Mouse (Mus musculus): ENCODE data around the gene Efs. TPM values are rescaled to one million over a fixed set of nuclear protein-coding genes. Genes with fewer than 3 reads are reported as not detected.
"Not testable (repeated sequence)": the region's sequence is repeated elsewhere in the genome, so short reads cannot be mapped to it uniquely, and the experiment has no call there.

Efs gene
- polyA plus RNA-seq, 1 experiment from 2014 or later: 36.0 TPM

DNA sequence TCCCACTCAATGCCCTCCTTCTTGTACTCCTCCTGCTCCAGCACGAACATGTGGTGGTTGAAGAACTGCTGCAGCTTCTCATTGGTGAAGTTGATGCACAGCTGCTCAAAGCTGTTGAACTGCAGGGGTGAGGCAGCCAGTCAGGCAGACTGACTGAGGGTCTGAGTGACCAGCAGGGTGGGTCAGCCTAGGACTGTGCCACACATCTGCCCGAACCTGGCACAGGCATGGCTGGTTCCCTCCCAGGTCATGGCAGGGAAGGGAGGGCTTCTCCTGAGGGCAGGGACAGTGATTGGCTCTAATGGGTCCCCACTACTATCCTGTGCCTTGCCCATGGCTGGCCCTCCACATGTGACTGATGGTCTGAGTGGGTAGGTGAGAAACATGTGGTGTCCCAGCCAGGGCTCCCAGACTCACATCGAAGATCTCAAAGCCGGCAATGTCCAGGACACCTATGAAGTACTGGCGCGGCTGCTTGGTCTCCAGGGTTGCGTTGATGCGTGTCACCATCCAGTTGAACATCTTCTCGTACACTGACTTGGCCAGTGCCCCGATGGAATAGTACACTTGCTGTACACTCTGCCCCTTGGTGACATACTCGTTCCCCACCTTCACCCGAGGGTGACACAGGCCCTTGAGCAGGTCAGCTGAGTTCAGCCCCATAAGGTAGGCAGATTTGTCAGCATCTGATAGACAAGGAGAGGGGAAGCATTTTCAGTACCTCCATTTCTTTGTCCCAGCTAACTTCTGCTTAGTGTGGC lies 34.1 kb upstream of the Efs start:
- not testable (repeated sequence) for H3K4me1 ChIP-seq; H3K9me3 ChIP-seq; H3K27ac ChIP-seq (replicated peaks); H3K36me3 ChIP-seq; H3K9ac ChIP-seq (replicated peaks); H3K4me3 ChIP-seq; ATAC-seq (ENCODE audit: low FRiP score, low read depth); H3K27me3 ChIP-seq; H3K4me2 ChIP-seq (replicated peaks)
- 96% methylated on average over 12 of the region's 12 CpGs for WGBS

DNA sequence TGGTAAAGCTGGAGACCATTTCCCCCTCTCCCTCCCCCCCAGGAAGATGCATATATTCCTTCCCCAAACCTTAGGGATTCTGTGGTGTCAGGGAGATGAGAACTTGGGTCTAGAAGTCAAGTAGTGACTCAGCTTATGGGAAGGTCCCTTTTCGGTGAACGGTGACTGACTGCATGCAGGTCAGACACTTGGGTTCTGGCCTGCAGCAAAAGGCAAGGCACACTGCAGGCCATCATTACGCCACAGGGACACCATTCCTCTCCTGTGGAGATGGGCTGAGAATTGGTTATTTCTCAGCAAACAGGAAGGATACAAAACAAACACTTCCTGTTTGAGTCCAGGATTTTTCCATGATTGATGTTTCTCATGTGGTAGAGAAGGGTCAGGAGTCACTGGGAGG lies 33.3 kb upstream of the Efs start:
- no peak overlapping the region for H3K4me3 ChIP-seq
- H3K9me3 ChIP-seq: no peaks in the 10 kb centered on the region
- no peak for ATAC-seq (ENCODE audit: low FRiP score, low read depth)
- no peaks in the 10 kb centered on the region for H3K27me3 ChIP-seq
- H3K9ac ChIP-seq (replicated peaks): no peak overlapping the region
- H3K4me2 ChIP-seq (replicated peaks): no peak overlapping the region
- no peaks in the 10 kb centered on the region for H3K4me1 ChIP-seq
- no peaks in the 10 kb centered on the region for H3K36me3 ChIP-seq
- WGBS: 96% methylated on average over 3 of the region's 3 CpGs
- H3K27ac ChIP-seq (replicated peaks): no peak overlapping the region

DNA sequence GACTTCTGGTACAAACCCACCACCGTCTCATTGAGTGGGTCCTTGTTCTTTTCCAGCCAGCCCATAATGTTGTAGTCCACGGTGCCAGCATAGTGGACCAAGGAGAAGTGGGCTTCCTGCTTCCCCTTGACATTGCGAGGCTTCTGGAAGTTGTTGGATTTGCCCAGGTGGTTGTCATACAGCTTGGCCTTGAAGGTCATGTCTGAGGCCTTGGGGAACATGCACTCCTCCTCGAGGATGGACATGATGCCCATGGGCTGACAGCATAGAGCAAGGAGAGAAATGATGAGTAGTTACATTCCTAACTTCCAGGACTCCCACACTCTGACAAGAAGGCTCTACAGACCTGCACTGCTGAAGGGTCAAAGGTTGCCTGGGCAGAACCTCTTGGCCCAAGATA lies 32.6 kb upstream of the Efs start:
- Histone ChIP-seq H3K4me2 (replicated peaks) (no peak overlapping the region), H3K4me1 (no peaks in the 10 kb centered on the region), H3K27ac (replicated peaks) (no peak overlapping the region), H3K36me3 (no peaks in the 10 kb centered on the region), H3K9ac (replicated peaks) (no peak overlapping the region), H3K4me3 (no peak overlapping the region), H3K27me3 (no peaks in the 10 kb centered on the region), H3K9me3 (no peaks in the 10 kb centered on the region)
- no peak for ATAC-seq (ENCODE audit: low FRiP score, low read depth)
- WGBS: 83% methylated on average over 4 of the region's 4 CpGs

DNA sequence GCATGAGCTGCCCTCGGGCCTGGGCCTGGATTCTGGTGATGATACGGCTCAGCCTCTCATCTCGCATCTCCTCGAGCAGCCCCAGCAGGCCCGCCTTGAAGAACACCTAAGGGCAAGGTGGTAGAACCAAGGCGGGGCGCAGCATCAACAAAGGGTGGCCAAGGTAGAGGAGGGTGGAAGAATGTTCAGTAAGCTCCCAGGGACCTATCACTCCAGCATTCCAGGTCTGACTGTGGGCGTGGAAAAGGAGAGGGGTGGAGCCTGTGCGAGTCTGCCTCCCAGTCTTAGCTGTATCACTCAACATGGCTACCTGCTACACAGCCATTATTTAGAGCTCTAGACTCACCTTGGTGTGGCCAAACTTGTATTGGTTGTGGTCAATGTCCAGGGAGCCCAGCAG lies 30.6 kb upstream of the Efs start:
- Histone ChIP-seq H3K9me3 (no peaks in the 10 kb centered on the region), H3K4me2 (replicated peaks) (no peak overlapping the region), H3K9ac (replicated peaks) (no peak overlapping the region), H3K27ac (replicated peaks) (no peak overlapping the region), H3K4me3 (no peak overlapping the region), H3K27me3 (no peaks in the 10 kb centered on the region), H3K4me1 (no peaks in the 10 kb centered on the region), H3K36me3 (no peaks in the 10 kb centered on the region)
- 85% methylated on average over 9 of the region's 9 CpGs for WGBS
- no peak for ATAC-seq (ENCODE audit: low FRiP score, low read depth)

DNA sequence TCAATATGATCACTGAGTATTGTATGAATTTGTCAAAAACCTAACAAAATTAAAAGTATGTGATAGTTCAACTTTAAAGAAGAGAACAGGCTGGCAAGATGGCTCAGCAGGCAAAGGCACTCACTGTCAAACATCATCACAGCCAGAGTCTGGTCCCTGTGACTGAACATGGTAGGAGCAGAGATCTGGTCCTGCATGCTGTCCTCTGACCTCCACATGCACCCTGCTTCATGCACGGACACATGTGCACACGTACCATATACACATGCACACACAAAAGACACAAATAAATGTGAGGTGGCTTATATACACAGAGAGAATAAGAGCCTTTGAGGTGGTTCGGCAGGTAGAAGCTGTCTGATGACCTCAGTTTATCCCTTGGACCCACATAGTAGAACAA lies 29.6 kb upstream of the Efs start:
- Histone ChIP-seq H3K27me3 (no peaks in the 10 kb centered on the region), H3K4me2 (replicated peaks) (no peak overlapping the region), H3K27ac (replicated peaks) (no peak overlapping the region), H3K9ac (replicated peaks) (no peak overlapping the region), H3K9me3 (no peaks in the 10 kb centered on the region), H3K4me1 (no peaks in the 10 kb centered on the region), H3K4me3 (no peak overlapping the region), H3K36me3 (no peaks in the 10 kb centered on the region)
- ATAC-seq (ENCODE audit: low FRiP score, low read depth): no peak
- 83% methylated on average over 3 of the region's 3 CpGs for WGBS

DNA sequence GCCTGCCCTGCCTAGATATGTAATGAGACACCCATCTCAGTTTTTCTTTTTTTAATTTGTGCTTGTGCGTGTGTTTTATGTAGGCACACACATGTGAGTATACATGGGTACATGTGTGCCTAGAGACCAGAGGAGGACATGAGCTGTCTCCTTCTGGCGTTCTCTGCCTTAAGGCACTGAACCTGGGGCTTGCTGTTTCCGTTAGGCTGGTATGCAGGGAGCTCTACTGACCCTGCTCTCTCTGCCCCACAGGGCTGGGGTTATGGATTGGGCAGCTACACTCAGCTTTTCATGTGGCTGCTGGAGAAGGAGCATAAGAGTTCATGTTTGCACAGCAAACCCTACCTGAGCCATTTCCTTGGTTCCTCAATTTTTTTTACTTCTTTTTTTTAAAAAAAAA lies 28.5 kb upstream of the Efs start:
- 88% methylated on average over 3 of the region's 3 CpGs for WGBS
- ATAC-seq (ENCODE audit: low FRiP score, low read depth): no peak
- Histone ChIP-seq H3K9me3 (no peaks in the 10 kb centered on the region), H3K9ac (replicated peaks) (no peak overlapping the region), H3K27ac (replicated peaks) (no peak overlapping the region), H3K27me3 (no peaks in the 10 kb centered on the region), H3K4me2 (replicated peaks) (no peak overlapping the region), H3K4me1 (no peaks in the 10 kb centered on the region), H3K4me3 (no peak overlapping the region), H3K36me3 (no peaks in the 10 kb centered on the region)

DNA sequence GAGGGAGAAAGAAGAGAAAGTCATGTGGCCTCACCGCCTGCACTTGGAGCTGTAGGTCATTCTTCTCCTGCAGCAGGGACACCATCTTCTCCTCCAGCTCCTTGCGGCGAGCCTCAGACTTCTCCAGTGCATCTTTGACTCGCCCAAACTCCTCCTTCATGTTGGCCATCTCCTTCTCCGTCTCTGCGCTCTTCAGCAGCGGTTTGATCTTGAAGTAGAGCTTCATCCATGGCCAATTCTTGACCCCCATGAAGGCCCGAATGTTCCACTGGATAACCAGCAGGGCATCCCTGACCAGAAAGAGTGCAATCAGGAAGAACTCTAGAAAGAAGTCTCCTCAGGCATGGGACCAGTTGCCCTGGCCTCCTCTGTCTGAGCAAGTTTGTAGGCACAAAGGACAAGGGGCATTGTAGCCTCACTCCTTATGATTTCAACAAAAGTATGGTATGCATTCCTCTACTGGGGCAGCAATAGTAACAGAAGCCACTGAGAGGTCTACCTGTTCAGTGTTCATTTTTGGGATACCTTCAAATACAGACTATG lies 27.8 kb upstream of the Efs start:
- no peaks in the 10 kb centered on the region for H3K9me3 ChIP-seq
- no peak overlapping the region for H3K27ac ChIP-seq (replicated peaks)
- H3K4me1 ChIP-seq: no peaks in the 10 kb centered on the region
- ATAC-seq (ENCODE audit: low FRiP score, low read depth): no peak
- H3K36me3 ChIP-seq: no peaks in the 10 kb centered on the region
- H3K9ac ChIP-seq (replicated peaks): no peak overlapping the region
- H3K27me3 ChIP-seq: no peaks in the 10 kb centered on the region
- H3K4me3 ChIP-seq: no peak overlapping the region
- no peak overlapping the region for H3K4me2 ChIP-seq (replicated peaks)
- 93% methylated on average over 8 of the region's 8 CpGs for WGBS

DNA sequence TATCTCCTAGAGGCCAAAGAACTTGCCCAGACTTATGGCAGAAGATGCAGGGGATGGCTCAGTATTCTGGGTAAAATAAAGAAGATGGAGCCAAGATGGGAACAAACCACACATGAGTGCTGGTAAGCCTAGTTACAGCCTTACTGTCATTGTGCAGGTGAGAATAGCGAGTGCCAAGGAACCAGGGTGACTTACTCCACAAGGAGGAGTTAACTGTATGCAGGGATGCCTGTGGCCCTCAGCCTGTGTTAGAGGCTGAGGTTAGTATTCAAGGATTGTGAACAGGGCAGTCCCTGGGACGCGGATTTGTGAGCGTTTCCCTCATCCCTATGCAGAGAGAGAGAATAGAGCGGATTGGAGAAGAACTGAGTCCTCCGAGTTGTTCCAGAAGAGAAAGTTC lies 25.7 kb upstream of the Efs start:
- no peaks in the 10 kb centered on the region for H3K9me3 ChIP-seq
- WGBS: 90% methylated on average over 6 of the region's 6 CpGs
- H3K36me3 ChIP-seq: no peaks in the 10 kb centered on the region
- no peak overlapping the region for H3K4me3 ChIP-seq
- H3K27ac ChIP-seq (replicated peaks): no peak overlapping the region
- ATAC-seq (ENCODE audit: low FRiP score, low read depth): no peak
- H3K27me3 ChIP-seq: no peaks in the 10 kb centered on the region
- H3K4me1 ChIP-seq: no peaks in the 10 kb centered on the region
- no peak overlapping the region for H3K4me2 ChIP-seq (replicated peaks)
- H3K9ac ChIP-seq (replicated peaks): no peak overlapping the region

DNA sequence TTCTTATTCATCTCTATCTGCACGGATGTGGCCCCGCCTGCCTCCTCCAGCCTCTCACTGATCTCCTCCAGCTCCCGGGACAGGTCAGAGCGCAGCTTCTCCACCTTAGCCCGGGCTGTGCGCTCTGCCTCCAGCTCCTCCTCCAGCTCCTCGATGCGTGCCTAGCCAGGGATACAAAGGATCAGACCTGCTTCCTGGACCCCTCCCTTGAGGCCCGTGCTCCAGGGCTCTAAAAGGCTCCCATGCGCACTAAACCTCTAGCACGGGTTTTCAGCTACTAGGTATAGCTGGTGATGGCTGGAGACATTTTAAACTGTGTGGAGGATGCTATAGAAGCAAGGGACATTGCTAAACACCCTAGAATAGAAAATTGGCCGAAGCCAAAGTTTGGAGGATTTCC lies 24.6 kb upstream of the Efs start:
- no peak for ATAC-seq (ENCODE audit: low FRiP score, low read depth)
- H3K9ac ChIP-seq (replicated peaks): no peak overlapping the region
- H3K36me3 ChIP-seq: no peaks in the 10 kb centered on the region
- no peak overlapping the region for H3K27ac ChIP-seq (replicated peaks)
- H3K9me3 ChIP-seq: no peaks in the 10 kb centered on the region
- 60% methylated on average over 12 of the region's 12 CpGs for WGBS
- H3K4me3 ChIP-seq: no peak overlapping the region
- no peaks in the 10 kb centered on the region for H3K4me1 ChIP-seq
- H3K27me3 ChIP-seq: no peaks in the 10 kb centered on the region
- H3K4me2 ChIP-seq (replicated peaks): no peak overlapping the region

DNA sequence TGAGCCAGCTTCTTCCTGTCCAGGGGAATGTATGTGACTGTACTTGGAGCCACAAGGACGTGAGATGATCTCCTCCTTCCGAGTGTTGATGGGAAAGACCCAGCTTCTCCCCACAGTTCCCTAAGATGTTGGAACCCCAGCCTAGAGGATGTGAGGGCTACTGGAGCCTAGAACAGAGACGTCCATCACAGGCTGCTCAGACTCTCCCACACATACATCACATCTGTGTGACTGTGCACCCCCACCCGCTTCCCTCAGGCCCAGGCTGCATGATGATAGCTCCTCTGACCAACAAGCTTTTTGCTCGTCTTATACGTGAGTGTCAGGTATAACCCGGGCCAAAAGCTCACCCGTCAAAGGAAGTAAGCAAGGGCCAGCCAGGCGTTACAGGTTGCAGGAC lies 22.9 kb upstream of the Efs start:
- Histone ChIP-seq H3K4me1 (no peaks in the 10 kb centered on the region), H3K4me3 (no peak overlapping the region), H3K9me3 (no peaks in the 10 kb centered on the region), H3K27ac (replicated peaks) (no peak overlapping the region), H3K36me3 (no peaks in the 10 kb centered on the region), H3K27me3 (no peaks in the 10 kb centered on the region), H3K9ac (replicated peaks) (no peak overlapping the region), H3K4me2 (replicated peaks) (no peak overlapping the region)
- ATAC-seq (ENCODE audit: low FRiP score, low read depth): no peak
- WGBS: 90% methylated on average over 9 of the region's 9 CpGs

DNA sequence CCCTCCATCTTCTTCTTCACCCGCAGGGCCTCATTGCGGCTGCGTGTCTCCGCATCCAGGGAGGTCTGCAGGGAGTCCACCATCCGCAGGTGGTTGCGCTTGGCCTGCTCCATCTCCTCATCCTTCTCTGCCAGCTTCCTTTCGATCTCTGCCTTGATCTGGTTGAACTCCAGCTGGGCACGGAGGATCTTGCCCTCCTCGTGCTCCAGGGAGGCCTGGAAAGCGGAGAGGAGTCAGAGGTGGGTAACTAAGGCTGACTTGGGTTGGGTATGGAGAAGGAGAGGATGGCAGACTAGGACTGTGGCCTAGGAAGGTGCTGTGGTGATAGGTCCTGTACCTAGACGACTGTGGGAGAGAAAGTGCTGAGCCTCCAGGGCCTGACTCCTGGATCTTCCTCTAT lies 21.1 kb upstream of the Efs start:
- WGBS: 85% methylated on average over 11 of the region's 11 CpGs
- H3K27ac ChIP-seq (replicated peaks); ATAC-seq (ENCODE audit: low FRiP score, low read depth); H3K36me3 ChIP-seq; H3K4me1 ChIP-seq; H3K27me3 ChIP-seq; H3K4me3 ChIP-seq; H3K4me2 ChIP-seq (replicated peaks); H3K9me3 ChIP-seq; H3K9ac ChIP-seq (replicated peaks): not testable (repeated sequence)

DNA sequence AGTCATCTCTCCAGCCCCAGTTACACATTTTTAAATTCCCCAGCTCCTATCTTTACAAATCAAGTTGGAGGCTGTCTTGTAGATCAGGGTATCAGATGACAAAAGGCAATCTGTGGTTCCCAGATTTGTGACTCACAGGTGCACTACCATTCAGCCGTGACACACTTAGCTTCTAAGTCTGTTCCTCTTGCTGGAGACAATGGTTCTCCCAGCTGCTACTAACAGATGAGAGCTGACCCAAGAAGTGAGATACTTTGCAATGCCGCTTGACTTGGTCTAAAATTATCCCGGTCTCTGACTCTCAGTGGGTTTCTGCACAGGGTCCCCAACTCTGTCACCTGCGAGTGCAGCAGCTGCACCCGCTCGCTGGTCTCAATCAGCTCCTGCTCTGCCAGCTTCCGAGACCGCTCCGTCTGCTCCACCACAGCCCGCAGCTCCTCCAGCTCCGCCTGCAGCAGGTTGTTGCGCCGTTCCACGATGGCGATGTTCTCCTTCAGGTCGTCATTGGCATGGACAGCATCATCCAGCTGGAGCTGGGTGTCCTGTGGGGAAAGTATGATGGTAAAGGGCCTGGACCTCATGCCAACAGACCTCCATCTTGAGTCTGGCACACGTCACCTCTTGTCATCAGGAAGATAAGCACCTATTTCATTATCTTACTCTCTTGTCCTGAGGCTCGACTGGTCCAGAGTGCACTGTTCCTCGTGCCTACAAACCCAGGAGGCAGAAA lies 20.2 kb upstream of the Efs start:
- WGBS: 82% methylated on average over 19 of the region's 19 CpGs
- Histone ChIP-seq H3K4me1 (no peaks in the 10 kb centered on the region), H3K4me3 (no peak overlapping the region), H3K9me3 (no peaks in the 10 kb centered on the region), H3K36me3 (no peaks in the 10 kb centered on the region), H3K27ac (replicated peaks) (no peak overlapping the region), H3K4me2 (replicated peaks) (no peak overlapping the region), H3K9ac (replicated peaks) (no peak overlapping the region), H3K27me3 (no peaks in the 10 kb centered on the region)
- no peak for ATAC-seq (ENCODE audit: low FRiP score, low read depth)
